Mouse (Mus musculus) midbrain, embryonic 12.5 days (tissue): ENCODE data around the gene Vps8. TPM values are rescaled to one million over a fixed set of nuclear protein-coding genes. Genes with fewer than 3 reads are reported as not detected.

ENCODE experiments used
- ATAC-seq: fragments of 200-750 bp; cut with Nextera tagmentation; 2 replicates; pipeline ENCODE4 v1.8.0; 2017; ENCODE audit warnings: low read depth, moderate TSS enrichment, moderate library complexity; ENCODE audit not compliant: low FRiP score
- H3K27ac ChIP-seq: fragments of 300-500 bp; sonication (generic); replicated peaks from 2 replicates; pipeline ENCODE4 v1.5.1; 2016; ENCODE audit warnings: mild to moderate bottlenecking
- H3K27me3 ChIP-seq: fragments of 300-500 bp; sonication (generic); 2 replicates; pipeline ENCODE4 v1.6.1; 2016; ENCODE audit warnings: mild to moderate bottlenecking
- H3K36me3 ChIP-seq: fragments of 300-500 bp; sonication (generic); 2 replicates; pipeline ENCODE4 v1.6.1; 2016
- H3K4me1 ChIP-seq: fragments of 300-500 bp; sonication (generic); 2 replicates; pipeline ENCODE4 v1.6.1; 2016
- H3K4me2 ChIP-seq: fragments of 300-500 bp; sonication (generic); replicated peaks from 2 replicates; pipeline ENCODE4 v1.6.1; 2016; ENCODE audit warnings: mild to moderate bottlenecking, moderate library complexity
- H3K4me3 ChIP-seq: fragments of 300-500 bp; sonication (generic); 2 replicates; pipeline ENCODE4 v1.5.1; 2016; ENCODE audit warnings: mild to moderate bottlenecking
- H3K9ac ChIP-seq: fragments of 300-500 bp; sonication (generic); replicated peaks from 2 replicates; pipeline ENCODE4 v1.6.1; 2016; ENCODE audit warnings: mild to moderate bottlenecking, moderate library complexity
- H3K9me3 ChIP-seq: fragments of 300-500 bp; sonication (generic); 2 replicates; pipeline ENCODE4 v1.6.1; 2016; ENCODE audit warnings: mild to moderate bottlenecking
- WGBS: fragments of 180-500 bp; shearing (Covaris S2); methylation state at CpG from one replicate; pipeline ENCODE4 v1.1.7; 2016; 5-methylcytosine and 5-hydroxymethylcytosine counted together
- polyA plus RNA-seq: library from polyadenylated mRNA; unstranded; fragments of >200 nt; fragmentation: Nextera tagmentation; extraction: Ambion mirVana; gene quantifications from 2 replicates; pipeline ENCODE4 v1.2.1, GENCODE M21; 2016

Vps8 gene
- polyA plus RNA-seq, 1 experiment from 2014 or later: 32.5 TPM

DNA sequence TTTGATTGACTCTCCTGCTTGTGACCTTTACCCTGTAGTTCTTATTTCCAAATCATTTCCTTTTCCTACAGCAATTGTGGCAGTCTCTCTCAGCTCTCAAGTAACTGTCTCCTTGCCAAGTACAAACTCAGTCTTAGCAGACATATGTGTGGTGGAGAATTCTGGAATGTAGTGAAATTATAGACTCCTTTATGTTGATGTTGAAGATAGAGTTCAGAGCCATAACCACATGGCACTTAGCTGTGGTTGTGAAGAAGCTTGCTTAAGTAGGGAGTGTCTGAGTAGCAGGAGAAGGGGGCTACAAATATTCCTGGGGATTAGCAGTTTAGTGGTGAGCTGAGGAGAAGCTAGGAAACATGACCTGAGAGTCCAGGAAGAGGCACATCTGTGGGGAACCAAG is 18.1 kb downstream of the Vps8 start:
- Histone ChIP-seq H3K4me1 (peaks cover 7% of the 10 kb centered on the region; the same call in 1 of the 2 replicates), H3K27me3 (no peaks in the 10 kb centered on the region), H3K9ac (no peak overlapping the region), H3K4me2 (no peak overlapping the region), H3K4me3 (no peak overlapping the region), H3K9me3 (no peaks in the 10 kb centered on the region), H3K27ac (no peak overlapping the region), H3K36me3 (peaks cover 20% of the 10 kb centered on the region)
- ATAC-seq: no peak

DNA sequence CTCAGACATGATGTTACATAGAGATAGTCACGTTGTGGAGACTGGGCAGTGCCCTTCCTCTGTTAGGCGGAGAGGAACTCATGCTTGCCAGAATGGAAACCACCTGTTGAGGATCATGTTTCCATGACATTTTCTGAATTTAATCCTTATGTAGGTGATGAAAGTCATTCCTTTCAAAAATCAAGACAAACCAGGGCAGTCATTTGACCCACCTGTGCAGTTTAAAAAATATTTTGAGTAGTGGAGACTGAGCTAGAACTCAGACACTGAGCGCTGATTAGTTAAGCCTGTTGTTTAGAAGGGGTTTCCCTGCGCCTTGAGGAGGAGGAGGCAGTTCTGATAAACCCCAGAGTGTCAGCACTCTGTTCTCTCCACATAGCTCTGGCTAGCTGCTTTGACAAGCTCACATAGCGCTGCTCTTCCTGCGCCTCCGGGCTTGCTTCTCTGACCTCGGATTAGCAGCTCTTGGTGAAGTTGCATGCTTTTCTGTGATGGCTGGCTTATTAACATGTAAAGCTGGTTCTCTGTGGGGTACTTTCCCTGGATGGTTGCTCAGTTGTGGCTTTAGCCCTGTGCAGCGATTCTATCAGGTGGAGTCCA is 22.2 kb downstream of the Vps8 start:
- no peak overlapping the region for H3K4me2 ChIP-seq
- 23% methylated on average over 9 of the region's 9 CpGs for WGBS
- peak; percentile 44; the same call in 1 of the 2 replicates for ATAC-seq
- H3K4me3 ChIP-seq: no peak overlapping the region
- H3K36me3 ChIP-seq: peaks cover 20% of the 10 kb centered on the region; the same call in 1 of the 2 replicates
- no peaks in the 10 kb centered on the region for H3K27me3 ChIP-seq
- no peak overlapping the region for H3K27ac ChIP-seq
- peaks cover 13% of the 10 kb centered on the region; the same call in 1 of the 2 replicates for H3K4me1 ChIP-seq
- H3K9me3 ChIP-seq: no peaks in the 10 kb centered on the region
- no peak overlapping the region for H3K9ac ChIP-seq

DNA sequence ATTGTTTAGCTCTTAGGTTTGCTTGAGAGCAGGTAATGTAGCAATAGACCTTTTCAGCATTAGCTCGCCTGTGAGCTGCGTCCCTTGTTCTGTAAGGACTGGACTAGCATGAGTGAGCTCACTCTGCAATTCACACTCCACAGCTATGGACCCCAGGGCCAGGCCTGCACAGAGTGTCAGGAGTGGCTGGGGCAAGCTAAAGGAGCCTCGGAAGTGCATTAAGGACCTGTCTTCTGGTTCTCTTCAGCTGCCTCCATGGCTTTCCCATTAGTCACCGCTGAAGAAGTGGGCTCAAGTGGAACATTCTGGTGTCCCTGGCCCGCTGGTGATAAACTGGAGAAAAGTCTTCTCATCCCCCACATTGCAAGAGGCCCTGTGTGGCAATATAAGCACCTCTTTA is 24.5 kb downstream of the Vps8 start:
- Histone ChIP-seq H3K4me3 (no peak overlapping the region), H3K27me3 (no peaks in the 10 kb centered on the region), H3K36me3 (peaks cover 20% of the 10 kb centered on the region; the same call in 1 of the 2 replicates), H3K9me3 (no peaks in the 10 kb centered on the region), H3K27ac (no peak overlapping the region), H3K4me1 (peaks cover 13% of the 10 kb centered on the region; the same call in 1 of the 2 replicates), H3K4me2 (no peak overlapping the region), H3K9ac (no peak overlapping the region)
- ATAC-seq: no peak
- 95% methylated on average over 5 of the region's 5 CpGs for WGBS

- no peak for ATAC-seq
- H3K4me2 ChIP-seq: no peak overlapping the region
- H3K4me3 ChIP-seq: no peak overlapping the region
- H3K9me3 ChIP-seq: no peaks in the 10 kb centered on the region
- 88% methylated on average over 5 of the region's 5 CpGs for WGBS
- H3K9ac ChIP-seq: no peak overlapping the region
- H3K27ac ChIP-seq: no peak overlapping the region
- peaks cover 13% of the 10 kb centered on the region; the same call in 1 of the 2 replicates for H3K4me1 ChIP-seq
- H3K36me3 ChIP-seq: peaks cover 11% of the 10 kb centered on the region; the same call in 1 of the 2 replicates
- no peaks in the 10 kb centered on the region for H3K27me3 ChIP-seq
These were observed 25.5 kb downstream of the Vps8 start for GRCm38 (mm10) chr16:21448464-21448863.

DNA sequence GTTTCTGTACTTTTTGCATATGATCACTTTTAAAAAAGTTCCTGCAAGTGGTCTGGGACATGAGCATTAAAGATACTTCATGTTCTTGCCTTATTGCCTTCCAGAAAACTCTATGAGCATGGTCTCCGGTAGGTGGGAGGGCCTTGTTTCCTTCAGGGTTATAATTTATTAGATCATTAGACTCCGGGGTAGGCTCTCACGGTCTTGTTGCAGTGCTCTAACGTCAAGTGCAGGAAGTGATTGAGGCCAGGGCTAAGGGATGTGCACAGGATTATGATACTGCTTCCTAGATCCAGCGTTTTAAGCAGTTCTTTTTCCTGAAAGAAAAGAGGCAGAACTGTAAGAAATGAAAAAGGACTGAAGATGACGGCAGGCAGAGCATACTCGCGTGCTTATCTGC is 27.0 kb downstream of the Vps8 start:
- WGBS: 93% methylated on average over 8 of the region's 8 CpGs
- Histone ChIP-seq H3K27me3 (no peaks in the 10 kb centered on the region), H3K4me1 (peaks cover 12% of the 10 kb centered on the region; the same call in 1 of the 2 replicates), H3K36me3 (peaks cover 5% of the 10 kb centered on the region; the same call in 1 of the 2 replicates), H3K4me2 (no peak overlapping the region), H3K9me3 (no peaks in the 10 kb centered on the region), H3K27ac (no peak overlapping the region), H3K9ac (no peak overlapping the region), H3K4me3 (no peak overlapping the region)
- ATAC-seq: no peak

GRCm38 (mm10) chr16:21452569-21452968 is 29.7 kb downstream of the Vps8 start:
- Histone ChIP-seq H3K9me3 (no peaks in the 10 kb centered on the region), H3K4me1 (no peaks in the 10 kb centered on the region), H3K27me3 (no peaks in the 10 kb centered on the region), H3K4me2 (no peak overlapping the region), H3K4me3 (no peak overlapping the region), H3K9ac (no peak overlapping the region), H3K36me3 (peaks cover 6% of the 10 kb centered on the region; the same call in 1 of the 2 replicates), H3K27ac (no peak overlapping the region)
- no peak for ATAC-seq
- 76% methylated on average over 6 of the region's 6 CpGs for WGBS

DNA sequence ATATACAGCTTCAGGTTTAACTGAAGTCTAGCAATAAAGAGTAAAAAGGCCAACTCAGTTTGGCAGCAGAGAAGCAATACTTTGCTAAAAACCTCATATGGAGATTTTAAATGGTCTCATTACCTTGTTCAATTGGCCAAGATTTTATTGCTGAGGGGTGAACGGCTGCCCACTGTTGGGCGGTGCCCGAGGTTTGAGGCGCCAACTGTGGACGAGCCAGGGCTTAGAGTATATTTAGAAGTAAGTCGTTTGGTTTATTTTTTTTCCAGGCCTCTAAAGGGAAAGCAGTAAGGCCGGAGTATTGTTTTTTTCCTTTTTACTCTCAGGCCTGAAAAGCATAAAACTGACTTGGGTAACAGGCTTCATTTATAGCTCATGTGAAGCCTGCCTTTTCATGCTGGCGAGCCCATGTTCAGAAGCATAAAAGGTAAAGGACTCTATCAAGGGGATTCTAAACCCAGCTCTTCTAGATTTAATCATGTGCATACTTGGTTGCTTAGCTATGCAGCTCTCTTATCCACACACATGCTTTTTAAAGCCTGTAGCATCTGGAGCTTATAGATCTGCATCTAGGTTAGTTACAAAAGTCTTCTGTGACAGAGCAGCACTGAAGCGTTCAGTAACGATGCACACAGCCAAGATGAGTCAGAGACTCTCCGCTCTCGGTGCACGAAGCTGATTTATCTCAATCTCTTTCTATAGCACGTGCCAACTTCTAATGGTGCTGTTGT is 34.9 kb downstream of the Vps8 start:
- WGBS: 88% methylated on average over 14 of the region's 14 CpGs
- Histone ChIP-seq H3K9me3 (no peaks in the 10 kb centered on the region), H3K9ac (no peak overlapping the region), H3K27me3 (no peaks in the 10 kb centered on the region), H3K4me3 (no peak overlapping the region), H3K4me2 (no peak overlapping the region), H3K4me1 (no peaks in the 10 kb centered on the region), H3K27ac (no peak overlapping the region), H3K36me3 (peaks cover 27% of the 10 kb centered on the region)
- no peak for ATAC-seq

- Histone ChIP-seq H3K27ac (no peak overlapping the region), H3K4me2 (no peak overlapping the region), H3K9me3 (no peaks in the 10 kb centered on the region), H3K27me3 (no peaks in the 10 kb centered on the region), H3K4me1 (no peaks in the 10 kb centered on the region), H3K36me3 (peaks cover 49% of the 10 kb centered on the region), H3K4me3 (no peak overlapping the region), H3K9ac (no peak overlapping the region)
- no peak for ATAC-seq
- 80% methylated on average over 8 of the region's 8 CpGs for WGBS
These were observed 43.0 kb downstream of the Vps8 start for GRCm38 (mm10) chr16:21465868-21466267.

GRCm38 (mm10) chr16:21470416-21470815 is 47.5 kb downstream of the Vps8 start:
- H3K4me1 ChIP-seq: no peaks in the 10 kb centered on the region
- H3K9me3 ChIP-seq: no peaks in the 10 kb centered on the region
- no peak overlapping the region for H3K4me3 ChIP-seq
- H3K4me2 ChIP-seq: no peak overlapping the region
- 84% methylated on average over 4 of the region's 4 CpGs for WGBS
- no peak overlapping the region for H3K27ac ChIP-seq
- no peak for ATAC-seq
- H3K27me3 ChIP-seq: no peaks in the 10 kb centered on the region
- no peak overlapping the region for H3K9ac ChIP-seq
- H3K36me3 ChIP-seq: peaks cover 64% of the 10 kb centered on the region

DNA sequence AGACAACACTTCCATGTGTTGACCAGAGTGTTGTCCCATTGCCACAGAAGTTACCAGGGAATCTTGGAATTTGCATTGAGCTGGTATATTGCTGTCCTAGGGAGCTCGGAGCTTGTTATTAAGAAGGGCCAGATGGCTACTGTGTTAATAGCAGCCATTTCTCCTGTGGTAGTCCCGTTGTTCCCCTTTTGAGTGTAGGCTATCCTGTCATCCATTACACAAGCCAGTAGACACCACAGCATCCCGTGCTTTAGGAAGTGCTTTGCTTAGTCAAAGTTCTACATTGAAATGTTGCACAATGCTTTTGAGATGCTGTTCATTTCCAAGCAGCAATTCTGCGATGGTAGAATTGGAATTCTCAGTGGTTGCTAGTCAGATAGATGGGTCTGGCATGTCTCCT is 54.2 kb downstream of the Vps8 start:
- Histone ChIP-seq H3K4me3 (no peak overlapping the region), H3K9ac (no peak overlapping the region), H3K4me1 (no peaks in the 10 kb centered on the region), H3K27ac (no peak overlapping the region), H3K36me3 (peaks cover 68% of the 10 kb centered on the region), H3K4me2 (no peak overlapping the region), H3K9me3 (no peaks in the 10 kb centered on the region), H3K27me3 (no peaks in the 10 kb centered on the region)
- WGBS: 91% methylated on average over 4 of the region's 4 CpGs
- ATAC-seq: no peak

DNA sequence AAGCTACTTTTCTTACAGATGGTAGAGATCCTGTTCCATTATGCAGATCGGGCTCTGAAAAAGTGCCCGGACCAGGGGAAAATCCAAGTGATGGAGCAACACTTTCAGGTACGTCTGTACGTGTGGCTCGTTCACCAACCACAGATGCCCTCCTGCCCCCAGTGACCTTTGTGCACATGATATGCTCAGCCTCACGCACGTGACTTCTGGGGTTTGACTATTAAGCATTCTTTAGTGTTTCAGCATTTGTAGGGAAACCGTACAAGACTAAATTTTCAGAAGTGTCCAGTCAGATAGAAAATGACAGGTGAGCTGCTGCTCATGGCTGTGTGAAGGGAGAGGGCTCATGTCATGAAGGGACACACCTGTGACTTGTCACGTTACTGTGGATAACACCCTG is 55.5 kb downstream of the Vps8 start:
- Histone ChIP-seq H3K27me3 (no peaks in the 10 kb centered on the region), H3K9ac (no peak overlapping the region), H3K4me3 (no peak overlapping the region), H3K36me3 (peaks cover 54% of the 10 kb centered on the region), H3K4me2 (no peak overlapping the region), H3K27ac (no peak overlapping the region), H3K9me3 (no peaks in the 10 kb centered on the region), H3K4me1 (no peaks in the 10 kb centered on the region)
- 90% methylated on average over 9 of the region's 9 CpGs for WGBS
- no peak for ATAC-seq

GRCm38 (mm10) chr16:21483803-21484202 is 60.9 kb downstream of the Vps8 start:
- peaks cover 7% of the 10 kb centered on the region; the same call in 1 of the 2 replicates for H3K36me3 ChIP-seq
- 94% methylated on average over 5 of the region's 5 CpGs for WGBS

More at GRCm38 (mm10) chr16:21483803-21484202, 60.9 kb downstream of the Vps8 start:
- Histone ChIP-seq H3K27me3 (no peaks in the 10 kb centered on the region), H3K4me2 (no peak overlapping the region), H3K4me1 (no peaks in the 10 kb centered on the region), H3K4me3 (no peak overlapping the region), H3K27ac (no peak overlapping the region), H3K9ac (no peak overlapping the region), H3K9me3 (no peaks in the 10 kb centered on the region)
- no peak for ATAC-seq
